Mouse (Mus musculus): ENCODE results near the gene Hist1h2ae. TPM values are rescaled to one million over a fixed set of nuclear protein-coding genes. Genes with fewer than 3 reads are reported as not detected.
A peak's percentile ranks its signal among the peaks of the same experiment; 100 is the strongest.
"Not testable (repeated sequence)": the region's sequence is repeated elsewhere in the genome, so short reads cannot be mapped to it uniquely, and the experiment has no call there.

Hist1h2ae gene
- total RNA-seq, 4 experiments from 2014 or later, result 3.3 to 7.7 (median 4.9) TPM

DNA sequence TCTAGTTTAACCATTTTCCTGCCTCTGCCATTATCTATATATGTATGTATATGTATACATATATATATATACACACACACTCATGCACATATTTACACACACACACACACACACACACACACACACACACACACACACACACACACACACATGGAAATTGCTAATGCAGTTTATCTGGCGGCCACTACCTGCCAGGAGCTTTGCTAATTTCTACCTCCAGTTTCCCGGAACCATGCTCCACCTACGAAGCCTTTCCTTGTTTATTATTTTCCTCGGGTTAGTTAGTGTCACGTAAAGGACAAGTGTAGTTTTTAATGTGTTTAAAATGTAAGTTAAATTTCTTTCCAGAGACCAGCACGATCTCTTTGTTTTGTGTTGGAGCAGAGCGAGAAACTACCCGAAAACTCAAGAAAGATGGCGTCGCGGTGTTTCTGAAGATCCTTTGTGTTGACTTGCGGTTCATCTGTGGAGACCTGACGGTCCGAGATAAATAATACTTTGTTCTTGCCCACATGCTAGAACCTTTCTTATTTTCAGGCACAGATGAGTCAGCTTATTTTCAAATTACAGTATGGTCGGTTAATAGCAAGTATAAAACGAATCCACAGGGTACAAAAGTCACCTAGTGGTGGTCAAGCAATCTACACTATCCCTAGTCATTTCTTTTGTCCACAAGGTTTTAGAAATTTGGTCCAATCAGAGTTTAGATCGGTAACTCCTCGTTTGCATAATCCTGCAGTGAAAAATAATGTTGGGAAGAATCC lies 8.1 kb downstream of the Hist1h2ae start:
- peak in 1 of 2 experiments; percentile 29 for DNase-seq (ENCODE audit: low spot score in 2 of 2)

DNA sequence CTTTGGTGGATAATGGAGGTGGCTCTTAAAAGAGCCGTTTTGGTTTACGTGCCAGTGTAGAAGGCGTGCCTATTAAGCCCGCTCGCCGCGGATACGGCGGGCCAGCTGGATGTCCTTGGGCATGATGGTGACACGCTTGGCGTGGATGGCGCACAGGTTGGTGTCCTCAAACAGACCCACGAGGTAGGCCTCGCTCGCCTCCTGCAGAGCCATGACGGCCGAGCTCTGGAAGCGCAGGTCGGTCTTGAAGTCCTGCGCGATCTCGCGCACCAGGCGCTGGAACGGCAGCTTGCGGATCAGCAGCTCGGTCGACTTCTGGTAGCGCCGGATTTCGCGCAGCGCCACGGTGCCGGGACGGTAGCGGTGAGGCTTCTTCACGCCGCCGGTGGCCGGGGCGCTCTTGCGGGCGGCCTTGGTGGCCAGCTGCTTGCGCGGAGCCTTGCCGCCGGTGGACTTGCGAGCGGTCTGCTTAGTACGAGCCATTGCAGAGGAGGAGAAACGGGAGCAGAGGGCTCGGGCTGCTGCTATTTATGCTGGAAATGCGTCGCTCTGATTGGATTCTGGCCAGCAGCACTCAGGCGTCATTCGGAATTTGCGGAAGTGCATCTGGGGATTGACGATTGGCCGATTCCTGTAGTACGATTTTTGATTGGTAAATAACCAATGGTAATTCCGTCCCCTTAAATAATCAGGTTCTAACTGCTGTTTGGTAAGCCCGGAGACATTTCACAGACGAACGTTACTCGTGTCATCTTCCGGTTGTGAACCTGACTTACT lies 8.9 kb downstream of the Hist1h2ae start, which contains the start of gene Hist1h3e:
TSS of gene Hist1h3e (minus strand) at position 487 of the 777 bp plus-strand sequence.
- DNase-seq (ENCODE audit: low spot score in 2 of 2), result peak; percentile 95

DNA sequence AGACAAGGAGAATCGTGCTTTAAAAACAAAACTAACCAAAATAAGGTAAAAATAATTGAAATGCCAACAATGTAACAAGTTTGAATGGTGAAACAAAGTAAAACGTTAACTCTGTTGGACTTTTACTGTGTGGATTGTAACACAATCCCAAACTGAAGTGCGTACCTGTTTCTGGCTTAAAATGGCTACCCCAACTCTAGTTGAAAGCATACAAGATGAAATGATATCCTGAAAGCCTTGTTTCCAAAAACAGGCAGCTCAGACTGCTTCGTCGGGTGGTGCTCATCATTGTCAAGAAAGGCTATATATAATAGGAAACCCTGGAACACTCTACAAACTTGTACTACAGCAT lies 9.5 kb downstream of the Hist1h2ae start:
- DNase-seq (ENCODE audit: low spot score in 2 of 2), result not testable (repeated sequence)

DNA sequence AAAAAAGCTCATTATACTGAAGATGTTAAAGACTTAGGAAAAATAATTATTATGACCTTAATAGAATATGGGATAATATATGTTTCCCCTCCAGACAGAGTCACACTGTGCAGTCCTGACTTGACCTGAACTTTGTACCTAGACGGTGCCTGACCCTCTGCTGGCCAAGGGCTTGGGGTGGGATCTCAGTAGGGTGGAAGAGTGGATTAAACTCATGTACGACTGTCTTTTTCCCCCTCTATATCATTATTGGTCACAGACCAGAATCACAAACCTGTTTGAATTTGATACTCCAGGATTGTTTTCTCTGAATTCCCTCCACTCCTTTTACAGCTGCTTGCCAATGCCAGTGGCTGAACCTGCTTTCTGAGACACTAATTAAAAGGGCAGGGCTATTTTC lies 10.3 kb downstream of the Hist1h2ae start:
- not testable (repeated sequence) for DNase-seq (ENCODE audit: low spot score in 2 of 2)

DNA sequence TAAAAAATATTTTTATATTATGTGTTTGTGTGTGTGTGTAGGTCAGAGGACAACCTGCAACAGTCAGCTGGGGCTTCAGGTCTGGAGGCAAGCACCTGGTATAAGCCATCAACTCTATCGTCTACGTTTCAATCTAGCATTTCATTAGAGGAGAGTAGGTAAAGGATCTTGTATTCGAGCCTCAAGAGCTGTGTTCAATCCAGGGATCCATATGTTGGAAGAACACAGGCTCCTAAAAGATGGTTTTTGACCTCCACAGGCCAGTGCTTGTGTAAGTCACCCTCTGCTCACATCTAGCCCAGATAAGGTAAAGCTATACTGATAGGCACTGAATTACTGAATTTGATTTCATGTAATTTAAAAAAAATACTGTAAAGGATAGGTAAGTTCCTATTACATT lies 14.1 kb downstream of the Hist1h2ae start:
- no peak for DNase-seq (ENCODE audit: low spot score in 2 of 2)

DNA sequence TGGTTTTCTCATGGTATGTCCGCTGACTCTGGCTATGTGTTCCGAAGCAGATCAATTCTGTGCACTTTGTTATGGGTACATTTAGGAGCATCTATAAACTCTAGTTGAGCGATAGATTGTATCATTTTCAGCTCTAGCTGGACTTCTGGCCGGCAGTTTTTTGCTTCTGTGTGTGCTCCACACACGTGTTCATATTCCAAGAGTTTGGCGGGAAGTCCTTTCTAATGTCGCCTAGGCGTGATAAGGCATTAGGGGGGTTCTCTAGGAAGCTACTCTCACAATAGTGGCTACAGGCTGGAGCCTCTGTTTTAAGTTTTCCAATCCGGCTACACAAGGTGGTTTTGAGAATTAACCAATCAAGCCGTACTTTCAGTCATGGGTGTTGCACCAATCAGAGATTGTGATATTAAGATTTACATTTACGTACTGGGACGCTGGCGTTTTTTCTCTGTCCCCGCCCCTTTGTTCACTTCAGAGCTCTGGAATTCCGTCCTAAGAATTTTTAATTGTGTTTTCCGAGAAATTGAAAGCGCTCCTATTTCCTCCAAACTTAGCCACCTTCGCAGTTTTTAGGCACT lies 15.1 kb downstream of the Hist1h2ae start:
- DNase-seq (ENCODE audit: low spot score in 2 of 2), result peak; percentile 71 to 79

DNA sequence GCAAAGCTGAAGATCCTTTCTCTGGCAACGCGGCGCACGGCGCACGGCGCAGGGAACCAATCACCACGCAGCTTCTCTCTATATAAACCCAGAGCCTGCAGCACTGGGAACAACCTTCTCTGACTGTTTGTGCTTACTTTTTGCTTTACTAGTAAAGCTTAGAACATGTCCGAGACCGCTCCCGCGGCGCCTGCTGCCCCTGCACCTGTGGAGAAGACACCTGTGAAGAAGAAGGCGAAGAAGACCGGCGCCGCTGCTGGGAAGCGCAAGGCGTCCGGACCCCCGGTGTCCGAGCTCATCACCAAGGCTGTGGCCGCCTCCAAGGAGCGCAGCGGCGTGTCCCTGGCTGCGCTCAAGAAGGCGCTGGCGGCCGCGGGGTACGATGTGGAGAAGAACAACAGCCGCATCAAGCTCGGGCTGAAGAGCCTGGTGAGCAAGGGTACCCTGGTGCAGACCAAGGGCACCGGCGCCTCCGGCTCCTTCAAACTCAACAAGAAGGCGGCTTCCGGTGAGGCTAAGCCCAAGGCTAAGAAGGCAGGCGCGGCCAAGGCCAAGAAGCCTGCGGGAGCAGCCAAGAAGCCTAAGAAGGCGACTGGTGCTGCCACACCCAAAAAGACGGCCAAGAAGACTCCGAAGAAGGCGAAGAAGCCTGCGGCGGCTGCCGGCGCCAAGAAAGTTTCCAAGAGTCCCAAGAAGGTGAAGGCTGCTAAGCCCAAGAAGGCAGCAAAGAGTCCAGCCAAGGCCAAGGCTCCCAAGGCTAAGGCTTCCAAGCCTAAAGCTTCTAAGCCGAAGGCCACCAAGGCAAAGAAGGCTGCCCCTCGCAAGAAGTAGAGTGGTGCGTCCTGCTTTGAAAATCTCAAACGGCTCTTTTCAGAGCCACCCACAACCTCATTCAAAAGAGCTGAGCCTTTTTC lies 15.8 kb downstream of the Hist1h2ae start:
- DNase-seq (ENCODE audit: low spot score in 2 of 2), result peak; percentile 71 to 79

DNA sequence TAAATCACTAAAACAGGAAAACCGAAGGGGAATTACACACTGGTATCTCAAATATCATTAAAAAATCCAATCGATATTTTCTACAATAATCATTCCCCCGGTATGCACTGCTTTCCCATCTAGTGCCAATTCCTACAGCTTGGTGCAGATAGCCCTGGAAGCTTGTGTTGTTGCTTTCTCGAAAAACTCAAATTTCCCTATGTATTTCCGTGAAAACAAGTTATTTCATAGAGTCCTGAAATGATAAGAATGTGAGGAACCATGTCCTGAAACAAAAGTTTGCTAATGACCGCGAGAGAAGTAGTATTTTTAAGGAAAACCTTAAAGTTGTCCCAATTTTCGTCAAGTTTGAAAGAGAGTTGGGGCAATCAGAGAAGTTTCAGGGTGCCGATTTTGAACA lies 16.6 kb downstream of the Hist1h2ae start:
- no peak for DNase-seq (ENCODE audit: low spot score in 2 of 2)

DNA sequence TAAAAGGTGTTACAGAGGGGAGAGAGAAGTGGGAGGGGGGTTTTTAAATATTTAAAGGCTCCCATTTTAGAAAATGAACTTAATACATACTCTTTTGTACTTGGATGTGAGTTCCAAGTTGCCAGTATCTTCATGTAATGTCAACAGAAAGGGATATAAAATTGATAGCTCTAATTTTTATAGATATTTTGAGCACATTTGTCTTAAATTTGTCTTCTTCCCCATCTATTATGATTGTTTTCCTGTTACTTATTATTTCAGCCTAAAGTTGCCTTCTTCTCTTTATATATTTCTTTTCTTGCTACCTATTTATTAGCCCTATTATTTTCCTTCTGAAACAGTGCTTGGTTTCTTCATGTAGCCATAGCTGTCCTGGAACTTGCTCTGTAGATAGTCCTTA lies 18.1 kb downstream of the Hist1h2ae start, which contains the start of gene Hist1h1d:
TSS of gene Hist1h1d (plus strand) at position 301 of the 400 bp plus-strand sequence.
- DNase-seq (ENCODE audit: low spot score in 2 of 2), result no peak

DNA sequence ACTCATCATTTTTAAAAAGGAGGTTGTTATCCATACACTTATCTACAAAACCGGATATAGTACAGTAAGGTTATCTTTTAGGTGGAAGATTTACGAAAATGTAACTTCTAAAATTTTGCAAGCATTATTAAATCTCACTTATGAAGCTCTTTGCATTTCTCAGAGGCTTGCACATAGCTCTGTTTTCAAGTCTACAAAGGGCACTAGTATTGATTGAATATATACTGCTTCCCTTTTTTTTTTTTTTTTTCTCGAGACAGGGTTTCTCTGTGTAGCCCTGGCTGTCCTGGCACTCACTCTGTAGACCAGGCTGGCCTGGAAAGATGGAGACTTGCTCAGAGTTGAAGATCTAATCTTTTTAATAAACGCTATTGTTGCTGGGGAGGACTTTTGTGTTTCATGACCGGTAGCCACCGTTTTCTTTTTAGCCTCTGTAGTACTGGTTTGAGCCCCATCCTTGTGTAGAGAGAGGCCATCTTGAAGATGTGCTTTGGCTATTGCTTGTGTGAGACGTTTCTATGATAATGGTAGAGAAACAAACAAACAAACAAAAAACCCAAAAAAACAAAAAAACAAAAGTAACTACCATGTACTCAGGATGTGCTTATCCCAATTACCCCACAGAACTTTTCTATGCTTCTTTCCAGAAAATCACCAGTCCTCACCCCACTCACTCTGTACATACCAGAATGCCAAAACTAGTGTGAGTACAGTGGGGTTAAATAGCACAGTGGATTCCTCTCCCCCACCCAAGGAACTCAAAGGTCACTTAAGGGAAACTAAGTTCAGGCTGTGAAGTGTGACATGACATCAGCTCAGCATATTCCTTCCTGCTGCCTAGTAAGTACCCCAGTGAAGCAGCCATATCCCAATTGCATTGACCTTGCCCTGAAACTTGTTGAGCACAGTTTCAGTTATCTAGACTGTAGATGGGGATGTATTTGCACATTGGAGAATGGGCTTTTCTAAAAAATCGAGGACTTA lies 18.8 kb downstream of the Hist1h2ae start:
- no peak for DNase-seq (ENCODE audit: low spot score in 2 of 2)

DNA sequence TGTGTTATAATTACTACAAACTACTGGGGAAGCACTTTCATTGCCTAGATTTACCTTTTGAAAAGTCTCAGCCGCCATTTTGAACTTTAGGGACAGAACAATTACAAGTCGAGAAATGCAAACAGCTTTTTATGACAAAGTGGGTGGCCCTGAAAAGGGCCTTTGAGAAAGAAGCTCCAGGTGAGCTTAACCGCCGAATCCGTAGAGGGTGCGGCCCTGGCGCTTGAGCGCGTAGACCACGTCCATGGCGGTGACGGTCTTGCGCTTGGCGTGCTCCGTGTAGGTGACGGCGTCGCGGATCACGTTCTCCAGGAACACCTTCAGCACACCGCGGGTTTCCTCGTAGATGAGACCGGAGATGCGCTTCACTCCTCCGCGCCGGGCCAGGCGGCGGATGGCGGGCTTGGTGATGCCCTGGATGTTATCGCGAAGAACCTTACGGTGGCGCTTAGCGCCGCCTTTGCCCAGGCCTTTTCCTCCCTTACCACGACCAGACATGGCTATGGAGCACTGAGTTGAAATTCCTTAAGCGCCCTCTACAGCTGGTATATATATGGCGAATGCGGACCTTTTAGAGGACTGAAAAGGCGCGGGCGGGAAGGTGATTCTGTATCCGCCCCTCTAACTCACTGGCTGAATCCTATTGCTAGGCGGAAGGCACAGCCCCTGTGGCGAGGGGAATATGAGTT lies 19.7 kb downstream of the Hist1h2ae start, which contains the start of gene Hist1h4f:
TSS of gene Hist1h4f (minus strand) at position 503 of the 689 bp plus-strand sequence.
- peak; percentile 91 to 93 for DNase-seq (ENCODE audit: low spot score in 2 of 2)

DNA sequence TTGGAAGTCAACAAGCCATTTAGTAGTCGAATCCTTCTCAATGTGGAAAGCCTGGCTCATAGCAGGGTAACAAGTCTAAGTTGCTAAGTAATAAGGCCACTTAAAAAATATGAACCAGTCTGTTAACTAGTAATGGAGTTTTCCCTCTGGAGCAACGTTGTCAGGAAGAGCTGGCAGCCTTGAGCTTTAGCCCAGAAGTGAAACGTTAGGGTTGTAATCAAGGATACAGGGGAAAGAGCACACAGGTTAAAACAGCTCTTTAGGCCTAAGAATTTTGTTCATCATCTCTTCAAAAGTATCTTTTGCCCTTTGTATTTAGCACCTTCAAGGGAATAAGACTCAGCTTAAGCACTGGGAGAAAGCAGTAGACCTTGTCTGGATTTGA lies 20.3 kb downstream of the Hist1h2ae start:
- DNase-seq (ENCODE audit: low spot score in 2 of 2), result no peak

DNA sequence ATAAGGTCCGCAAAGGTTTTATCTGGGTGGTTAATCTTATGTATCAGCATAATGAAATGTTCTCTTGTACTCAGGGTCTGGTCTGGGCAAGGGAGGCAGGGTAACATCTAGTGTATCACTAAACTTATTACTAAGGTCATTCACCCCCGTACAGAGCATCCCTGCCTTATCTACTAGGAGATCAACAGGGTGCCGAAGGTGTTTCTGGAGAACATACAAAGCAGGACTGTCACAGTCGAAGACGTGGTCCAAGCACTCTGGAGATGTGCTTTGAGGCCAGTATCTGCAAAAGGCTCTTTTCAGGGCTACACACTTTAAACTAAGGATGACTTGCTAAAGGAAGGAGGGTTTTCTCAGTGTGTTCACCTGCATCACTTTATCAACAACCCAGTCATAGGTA lies 24.3 kb downstream of the Hist1h2ae start:
- DNase-seq (ENCODE audit: low spot score in 2 of 2), result no peak

DNA sequence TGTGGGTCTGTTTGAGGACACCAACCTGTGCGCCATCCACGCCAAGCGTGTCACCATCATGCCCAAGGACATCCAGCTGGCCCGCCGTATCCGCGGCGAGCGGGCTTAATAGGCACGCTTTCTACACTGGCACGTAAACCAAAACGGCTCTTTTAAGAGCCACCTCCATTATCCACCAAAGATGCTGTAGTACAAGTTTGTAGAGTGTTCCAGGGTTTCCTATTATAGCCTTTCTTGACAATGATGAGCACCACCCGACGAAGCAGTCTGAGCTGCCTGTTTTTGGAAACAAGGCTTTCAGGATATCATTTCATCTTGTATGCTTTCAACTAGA lies 26.3 kb downstream of the Hist1h2ae start:
- DNase-seq (ENCODE audit: low spot score in 2 of 2), result not testable (repeated sequence)

DNA sequence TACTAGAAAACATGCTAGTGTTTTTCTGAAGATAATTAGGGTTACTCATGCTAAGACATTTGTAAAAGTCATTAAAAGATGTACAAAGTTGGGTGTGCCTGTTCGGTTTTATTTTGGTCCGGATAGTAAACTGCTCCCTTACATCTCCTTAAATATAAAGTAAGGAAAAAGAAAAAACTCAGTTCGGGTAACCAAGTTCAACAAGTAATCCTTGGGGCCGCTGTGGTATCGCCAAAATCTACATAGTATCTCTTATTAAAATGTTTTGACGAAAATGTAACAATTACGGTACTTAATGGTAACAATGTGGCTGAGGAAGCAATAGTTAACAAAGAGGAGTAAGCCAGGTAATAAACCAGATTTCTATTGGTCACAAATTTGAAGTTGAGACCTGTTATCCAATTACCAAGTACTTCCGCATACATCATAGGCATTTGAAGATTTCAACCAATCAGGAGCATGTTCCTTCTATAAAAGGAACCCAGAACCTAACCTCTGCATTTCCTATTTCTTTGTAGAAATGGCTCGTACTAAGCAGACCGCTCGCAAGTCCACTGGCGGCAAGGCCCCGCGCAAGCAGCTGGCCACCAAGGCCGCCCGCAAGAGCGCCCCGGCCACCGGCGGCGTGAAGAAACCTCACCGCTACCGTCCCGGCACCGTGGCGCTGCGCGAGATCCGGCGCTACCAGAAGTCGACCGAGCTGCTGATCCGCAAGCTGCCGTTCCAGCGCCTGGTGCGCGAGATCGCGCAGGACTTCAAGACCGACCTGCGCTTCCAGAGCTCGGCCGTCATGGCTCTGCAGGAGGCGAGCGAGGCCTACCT lies 26.8 kb downstream of the Hist1h2ae start, which contains the start of gene Hist1h3f:
TSS of gene Hist1h3f (plus strand) at position 88 of the 822 bp plus-strand sequence.
- DNase-seq (ENCODE audit: low spot score in 2 of 2), result peak in 1 of 2 experiments; percentile 69

DNA sequence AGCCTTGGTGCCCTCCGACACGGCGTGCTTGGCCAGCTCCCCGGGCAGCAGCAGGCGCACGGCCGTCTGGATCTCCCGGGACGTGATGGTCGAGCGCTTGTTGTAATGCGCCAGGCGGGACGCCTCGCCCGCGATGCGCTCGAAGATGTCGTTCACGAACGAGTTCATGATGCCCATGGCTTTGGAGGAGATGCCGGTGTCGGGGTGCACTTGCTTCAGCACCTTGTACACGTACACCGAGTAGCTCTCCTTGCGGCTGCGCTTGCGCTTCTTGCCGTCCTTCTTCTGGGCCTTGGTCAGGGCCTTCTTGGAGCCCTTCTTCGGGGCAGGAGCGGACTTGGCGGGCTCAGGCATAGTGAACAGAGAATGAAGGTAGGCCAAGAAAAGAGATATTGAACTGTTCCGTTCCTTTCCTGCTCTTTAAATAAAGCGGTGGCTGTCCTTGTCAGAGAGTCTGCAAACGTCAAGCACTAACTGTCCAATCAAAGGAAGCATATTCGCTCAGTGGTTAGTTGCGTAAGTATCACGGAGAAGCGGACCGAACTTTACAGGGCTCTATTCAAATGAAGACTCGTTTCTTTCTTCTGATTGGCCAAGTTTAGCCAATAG lies 27.9 kb downstream of the Hist1h2ae start, which contains the start of gene Hist1h2bh:
TSS of gene Hist1h2bh (minus strand) at position 394 of the 609 bp plus-strand sequence.
- DNase-seq (ENCODE audit: low spot score in 2 of 2), result peak; percentile 73 to 87

DNA sequence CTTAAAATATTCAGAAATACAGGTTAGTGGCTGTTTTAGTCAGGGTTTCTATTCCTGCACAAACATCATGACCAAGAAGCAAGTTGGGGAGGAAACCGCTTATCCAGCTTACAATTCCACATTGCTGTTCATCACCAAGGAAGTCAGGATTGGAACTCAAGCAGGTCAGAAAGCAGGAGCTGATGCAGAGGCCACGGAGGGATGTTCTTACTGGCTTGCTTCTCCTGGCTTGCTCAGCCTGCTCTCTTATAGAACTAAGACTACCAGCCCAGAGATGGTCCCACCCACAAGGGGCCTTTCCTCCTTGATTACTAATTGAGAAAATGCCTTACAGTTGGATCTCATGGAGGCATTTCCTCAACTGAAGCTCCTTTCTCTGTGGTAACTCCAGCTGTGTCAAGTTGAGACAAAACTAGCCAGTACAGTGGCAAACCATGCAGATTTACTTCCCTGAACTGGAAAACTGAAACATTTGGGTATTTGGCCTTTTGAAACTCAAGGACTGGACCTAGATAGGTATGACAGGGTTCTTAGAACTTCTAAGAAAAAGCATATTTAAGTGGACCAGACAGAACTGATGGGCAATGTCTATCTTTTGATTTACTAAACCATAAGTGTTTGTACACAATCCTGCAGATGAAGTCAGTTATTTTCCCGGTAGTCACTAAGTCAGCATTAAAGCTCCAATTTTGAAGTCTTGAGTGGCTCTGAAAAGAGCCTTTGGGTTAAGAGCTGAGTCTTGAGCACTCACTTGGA lies 28.6 kb downstream of the Hist1h2ae start:
- DNase-seq (ENCODE audit: low spot score in 2 of 2), result not testable (repeated sequence)
